Mouse (Mus musculus) cerebellum, adult 2 months (tissue): ENCODE results near the gene Nkapl. TPM values are rescaled to one million over a fixed set of nuclear protein-coding genes. Genes with fewer than 3 reads are reported as not detected.
"Not testable (repeated sequence)": the region's sequence is repeated elsewhere in the genome, so short reads cannot be mapped to it uniquely, and the experiment has no call there.

Experiments
- DNase-seq, 2 experiments: peaks; one replicate each; pipeline ENCODE4 v3.0.0; 2021
- H3K27ac ChIP-seq: fragments of 200-500 bp; 2 replicates; pipeline ENCODE4 v1.5.1; 2012; ENCODE audit warnings: low read length, control low read depth, inconsistent platforms; ENCODE audit not compliant: insufficient read depth
- H3K27me3 ChIP-seq: fragments of 200-500 bp; 2 replicates; pipeline ENCODE4 v1.6.1; 2012; ENCODE audit warnings: inconsistent platforms, mild to moderate bottlenecking, low read length, moderate library complexity; ENCODE audit not compliant: control insufficient read depth, insufficient read depth
- H3K4me1 ChIP-seq: fragments of 200-500 bp; 2 replicates; pipeline ENCODE4 v1.6.1; 2011; ENCODE audit warnings: low read length; ENCODE audit not compliant: control insufficient read depth, insufficient read depth
- H3K4me3 ChIP-seq: fragments of 200-500 bp; replicated peaks from 2 replicates; pipeline ENCODE3; 2011; ENCODE audit warnings: mild to moderate bottlenecking, low read depth, low read length, control low read depth; ENCODE audit not compliant: insufficient read depth
- CTCF ChIP-seq: fragments of 200-500 bp; IDR thresholded peaks from 2 replicates; pipeline ENCODE4 v1.5.1; 2011; ENCODE audit warnings: low read depth, mild to moderate bottlenecking, control low read depth, low read length, moderate library complexity, borderline replicate concordance; ENCODE audit not compliant: insufficient read depth
- POLR2A ChIP-seq: fragments of 200-500 bp; IDR thresholded peaks from 2 replicates; pipeline ENCODE4 v1.6.1; 2011; ENCODE audit warnings: low read length, control low read depth, borderline replicate concordance; ENCODE audit not compliant: insufficient read depth
- whole genome bisulfite sequencing: fragments of 180-500 bp; shearing (Covaris S2); methylation state at CpG from one replicate; pipeline ENCODE4 v1.1.7; 2018; 5-methylcytosine and 5-hydroxymethylcytosine counted together
- polyA plus RNA-seq: library from polyadenylated mRNA; depleted of rRNA; stranded (reverse); fragments of >200 nt; gene quantifications from 2 replicates; pipeline ENCODE4 v1.2.3, GENCODE M21; 2012

The Nkapl gene
- polyA plus RNA-seq, 1 experiment = 0.44 TPM

DNA sequence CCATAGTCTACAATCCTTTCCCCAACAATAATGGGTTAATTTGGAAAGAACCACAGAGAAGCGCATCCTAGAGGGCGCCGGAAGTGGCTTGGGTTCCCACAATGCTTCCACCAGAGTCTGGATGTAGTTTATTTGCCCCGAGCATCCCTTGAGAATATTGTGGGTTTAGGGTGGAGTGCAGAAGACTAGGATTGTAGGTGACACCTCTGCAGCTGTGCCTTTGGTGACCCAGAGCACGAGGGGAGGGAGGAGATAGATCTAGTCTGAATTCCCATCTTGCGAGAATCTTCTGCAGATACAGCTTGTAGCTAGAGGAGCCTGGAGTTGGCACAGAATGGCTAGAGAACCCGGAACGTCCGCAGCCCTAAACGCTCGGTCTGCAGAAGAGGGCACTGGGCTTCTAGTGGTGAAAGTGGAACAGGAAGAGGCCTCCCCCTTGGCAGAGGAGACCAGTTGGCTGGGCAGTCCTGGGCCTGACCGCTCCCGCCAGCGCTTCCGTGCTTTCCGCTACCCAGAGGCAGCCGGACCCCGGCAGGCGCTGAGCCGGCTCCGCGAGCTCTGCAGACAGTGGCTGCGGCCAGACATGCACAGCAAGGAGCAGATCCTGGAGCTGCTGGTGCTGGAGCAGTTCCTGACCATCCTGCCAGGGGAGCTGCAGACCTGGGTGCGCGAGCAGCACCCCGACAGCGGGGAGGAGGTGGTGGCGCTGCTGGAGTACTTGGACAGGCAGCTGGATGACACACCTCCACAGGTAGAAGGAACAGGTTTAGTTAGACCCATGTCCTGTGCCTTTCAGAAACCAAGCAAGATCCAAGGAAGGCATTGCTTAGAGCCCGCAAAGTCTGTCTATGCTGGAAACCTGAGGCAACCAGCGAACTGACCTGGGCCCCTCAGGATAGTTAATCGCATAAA is 10.7 kb upstream of the Nkapl start, which contains the start of the genes Zkscan4 and Gm10065:
Zkscan4 (plus strand) TSS at position 149 of the 912 bp plus-strand sequence.
Gm10065 (minus strand) TSS at position 683 of the 912 bp plus-strand sequence.
- peak; percentile 57; the same call in 1 of the 2 replicates for TF ChIP-seq POLR2A
- Histone ChIP-seq H3K4me3 (peak within 1 kb of the TSS; percentile 94), H3K27ac (peak within 1 kb of the TSS; percentile 64)
- DNase-seq = peak; percentile 82 to 83
- not testable (repeated sequence) for H3K4me1 ChIP-seq, H3K27me3 ChIP-seq
- 2% methylated on average over 31 of the region's 31 CpGs for WGBS

DNA sequence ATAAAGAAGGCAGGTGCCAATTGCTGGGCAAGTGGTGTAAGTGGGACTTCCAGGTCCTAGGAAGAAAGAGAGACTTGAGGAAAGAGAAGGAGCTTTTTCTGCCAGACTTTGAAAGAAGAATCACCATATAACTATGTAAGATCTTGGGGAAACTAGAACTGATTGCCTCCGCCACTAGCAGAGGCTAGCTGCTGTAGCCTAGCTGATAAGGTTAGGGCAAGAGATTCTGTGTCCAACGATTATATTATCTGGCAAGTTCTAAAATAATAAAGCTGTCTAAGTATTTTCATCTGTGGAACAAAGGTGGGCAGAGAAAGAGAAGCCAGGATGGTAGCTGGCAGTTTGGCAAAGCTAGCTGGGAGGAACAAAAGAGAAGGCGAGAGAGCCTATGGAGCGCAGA is 4.1 kb upstream of the Nkapl start:
- no peaks in the 10 kb centered on the region for H3K4me1 ChIP-seq
- no peak for TF ChIP-seq POLR2A
- 20% methylated on average over 4 of the region's 4 CpGs for WGBS
- no peak overlapping the region for H3K27ac ChIP-seq
- H3K27me3 ChIP-seq = no peaks in the 10 kb centered on the region; the same call in 1 of the 2 replicates
- no peak overlapping the region for H3K4me3 ChIP-seq
- no peak for DNase-seq

DNA sequence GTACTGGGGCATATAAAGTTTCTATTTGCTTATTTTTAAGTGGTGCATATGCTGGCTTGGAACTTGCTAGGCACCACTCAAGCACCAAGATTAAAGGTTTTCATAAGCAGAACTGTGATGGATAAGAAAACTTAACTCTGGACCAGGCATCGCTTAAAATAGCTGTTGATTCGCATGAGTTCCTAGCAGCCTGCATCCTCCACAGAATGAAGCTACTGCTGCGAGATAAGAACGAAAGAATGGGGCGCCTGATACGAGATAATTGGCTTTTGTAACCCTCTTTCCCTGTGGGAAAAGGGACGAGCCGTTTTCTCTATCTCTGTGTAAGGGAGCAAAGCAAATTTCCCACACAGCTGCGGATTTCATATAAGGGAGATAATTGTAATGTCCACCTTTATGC is 788 bp upstream of the Nkapl start:
- 24% methylated on average over 9 of the region's 9 CpGs for WGBS
- no peak for TF ChIP-seq POLR2A
- Histone ChIP-seq H3K27me3 (no peaks in the 10 kb centered on the region; the same call in 1 of the 2 replicates), H3K27ac (no peak overlapping the region), H3K4me3 (peak overlapping the region; percentile 25), H3K4me1 (no peaks in the 10 kb centered on the region)
- no peak for DNase-seq

DNA sequence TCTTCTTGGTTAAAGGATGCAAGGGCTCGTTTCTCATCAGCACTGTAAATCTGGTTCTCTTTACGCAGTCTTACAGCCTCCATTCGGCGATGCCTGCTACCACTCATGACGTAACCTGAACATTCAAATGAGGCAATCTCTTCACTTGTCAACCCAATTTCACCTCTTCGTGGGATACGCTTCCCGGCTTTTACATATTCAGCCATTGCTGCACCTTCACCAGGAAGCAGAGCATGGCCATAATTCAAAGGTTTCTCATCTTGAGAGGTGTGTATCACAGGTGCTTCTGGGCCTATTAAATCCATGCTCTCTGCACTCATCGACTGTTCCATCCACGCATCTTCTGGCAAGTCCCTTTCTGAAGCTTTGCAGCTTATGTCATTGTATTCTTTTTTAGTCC is 973 bp downstream of the Nkapl start:
- H3K27ac ChIP-seq = no peak overlapping the region
- H3K4me3 ChIP-seq = no peak overlapping the region
- WGBS = 90% methylated on average over 10 of the region's 10 CpGs
- H3K4me1 ChIP-seq = no peaks in the 10 kb centered on the region
- TF ChIP-seq POLR2A (no peak), CTCF (no peak)
- DNase-seq = no peak
- H3K27me3 ChIP-seq = no peaks in the 10 kb centered on the region; the same call in 1 of the 2 replicates

DNA sequence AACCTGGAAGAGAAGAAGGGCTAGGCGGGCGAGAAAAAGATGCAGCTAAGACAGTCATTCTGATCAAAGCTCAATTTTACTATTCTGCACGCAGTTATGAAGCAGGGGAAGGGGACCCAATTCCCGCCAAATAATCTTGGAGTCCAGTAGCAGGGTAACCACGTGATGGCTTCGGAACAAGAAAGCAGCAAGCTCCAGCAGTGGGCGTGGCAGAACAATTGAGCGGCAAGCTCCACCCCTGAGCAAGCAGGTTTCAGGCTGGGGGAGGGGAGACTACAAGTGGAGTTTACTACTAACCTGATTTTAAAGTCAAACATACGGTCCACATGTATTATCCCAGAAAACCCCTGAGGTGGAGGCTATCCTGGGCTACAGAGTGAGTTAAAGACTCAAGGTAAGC is 5.8 kb downstream of the Nkapl start:
- H3K27ac ChIP-seq, H3K27me3 ChIP-seq, DNase-seq, H3K4me1 ChIP-seq, H3K4me3 ChIP-seq: not testable (repeated sequence)
- WGBS = 48% methylated on average over 9 of the region's 9 CpGs

DNA sequence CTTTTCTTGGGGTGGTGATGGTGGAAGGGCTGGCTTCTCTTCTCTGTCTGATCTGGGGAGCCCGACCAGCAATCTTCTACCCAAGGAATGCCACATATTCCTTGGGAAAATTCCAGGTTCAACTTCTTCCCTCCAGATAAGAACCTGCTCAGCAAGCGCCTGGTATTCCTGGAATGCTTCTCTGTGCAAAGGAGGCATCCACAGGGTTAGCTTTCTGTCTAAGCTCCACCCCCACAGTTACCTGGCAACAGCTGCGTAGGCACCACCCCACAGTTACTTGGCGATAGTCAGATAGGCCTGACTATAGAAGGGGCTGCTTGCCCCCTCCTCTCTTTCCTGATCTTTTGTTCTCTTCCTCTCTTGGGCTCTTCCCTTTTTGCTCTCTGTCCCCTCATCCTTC is 12.0 kb downstream of the Nkapl start:
- H3K27ac ChIP-seq = no peak overlapping the region
- TF ChIP-seq POLR2A = no peak
- TF ChIP-seq CTCF = no peak
- peaks cover 4% of the 10 kb centered on the region for H3K4me1 ChIP-seq
- no peaks in the 10 kb centered on the region for H3K27me3 ChIP-seq
- WGBS = 13% methylated on average over 4 of the region's 4 CpGs
- DNase-seq = no peak
- H3K4me3 ChIP-seq = no peak overlapping the region

DNA sequence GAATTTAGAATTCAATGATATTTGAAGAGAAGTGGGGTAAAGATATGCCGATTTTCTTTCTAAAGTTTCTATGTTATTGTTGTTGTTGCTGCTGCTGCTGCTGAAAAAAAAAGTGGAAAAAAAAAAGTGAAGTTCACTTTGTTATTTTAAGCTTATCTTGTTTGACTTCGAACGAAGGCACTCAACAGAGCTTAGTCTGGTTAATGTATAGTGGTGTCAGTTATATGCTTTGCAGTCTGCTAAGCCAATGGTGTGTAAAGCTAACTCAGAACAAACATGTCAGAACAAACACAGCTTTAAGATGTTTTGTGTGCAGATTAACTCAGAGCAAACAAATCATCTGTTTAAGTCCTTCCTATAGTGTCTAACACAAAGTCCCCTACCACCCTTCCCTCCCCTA is 14.2 kb downstream of the Nkapl start:
- WGBS = 97% methylated on average over 3 of the region's 3 CpGs
- Histone ChIP-seq H3K4me1 (peaks cover 4% of the 10 kb centered on the region), H3K27me3 (no peaks in the 10 kb centered on the region), H3K27ac (no peak overlapping the region), H3K4me3 (no peak overlapping the region)
- TF ChIP-seq POLR2A (no peak), CTCF (no peak)
- DNase-seq = no peak

DNA sequence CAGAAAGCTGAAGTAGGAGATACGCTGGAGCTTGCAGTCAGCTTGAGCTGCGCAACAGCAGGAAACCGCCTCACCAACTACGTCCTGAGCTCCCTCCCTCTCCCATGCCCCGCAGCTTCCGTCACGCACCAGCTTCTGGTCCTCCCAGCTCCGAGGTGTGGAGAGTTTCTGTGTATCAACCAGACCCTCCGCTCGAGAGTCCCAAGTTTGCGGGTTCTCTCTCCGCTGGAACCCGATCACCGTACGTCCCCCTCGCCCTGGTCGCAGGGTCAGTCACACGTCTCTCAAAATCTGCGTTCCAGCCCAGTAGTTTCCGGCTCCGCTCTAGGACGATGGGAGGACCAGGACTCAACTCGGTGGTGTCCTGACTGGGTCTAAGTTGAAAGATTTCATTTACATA is 14.9 kb downstream of the Nkapl start, which contains the start of gene Zscan26:
Zscan26 (minus strand) TSS at position 282 of the 400 bp plus-strand sequence.
- Histone ChIP-seq H3K4me1 (peaks cover 4% of the 10 kb centered on the region), H3K27ac (peak within 1 kb of the TSS; percentile 50), H3K27me3 (no peaks in the 10 kb centered on the region), H3K4me3 (peak within 1 kb of the TSS; percentile 79)
- WGBS = under 1% methylated on average over 23 of the region's 23 CpGs
- DNase-seq = peak; percentile 87 to 88
- TF ChIP-seq CTCF = no peak
- peak; percentile 74 for TF ChIP-seq POLR2A
